Mouse (Mus musculus): Measurements from ENCODE around the gene Izumo1r. TPM values are rescaled to one million over a fixed set of nuclear protein-coding genes. Genes with fewer than 3 reads are reported as not detected.
A peak's percentile ranks its signal among the peaks of the same experiment; 100 is the strongest.

The Izumo1r gene
- polyA plus RNA-seq, 1 experiment from 2014 or later = 0.15 TPM

DNA sequence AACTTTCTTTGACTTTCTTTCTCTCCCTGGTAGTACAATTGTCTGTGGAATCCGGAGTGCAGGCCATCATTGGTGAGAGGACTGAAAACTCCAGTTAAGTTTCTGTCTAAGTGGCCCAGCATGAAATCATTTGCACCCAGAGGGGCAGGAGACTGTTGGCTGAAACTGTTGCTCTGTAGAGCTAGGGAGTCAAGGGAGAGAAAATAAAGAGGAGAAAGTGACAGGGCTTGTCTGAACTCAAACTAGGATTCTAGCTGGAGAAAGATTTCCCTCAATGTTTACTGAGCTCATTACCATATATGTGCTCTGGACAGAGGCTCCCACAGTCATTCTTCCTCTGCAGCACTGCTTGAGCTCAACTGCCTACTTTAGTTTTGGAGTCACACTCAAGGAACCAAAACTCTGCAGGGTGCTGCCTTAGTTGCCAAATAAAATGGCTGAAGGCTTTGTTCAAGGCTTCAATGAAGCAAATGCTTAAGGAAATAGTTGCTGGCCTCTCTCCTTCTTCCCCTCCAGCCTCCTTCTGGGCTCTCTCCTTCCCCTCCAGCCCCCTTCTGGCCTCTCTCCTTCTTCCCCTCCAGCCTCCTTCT is 18.3 kb upstream of the Izumo1r start:
- 34% methylated on average over 1 of the region's 1 CpGs for WGBS
- no peak overlapping the region for H3K4me3 ChIP-seq
- peaks cover 11% of the 10 kb centered on the region; the same call in 1 of the 2 replicates for H3K4me1 ChIP-seq
- H3K27me3 ChIP-seq (replicated peaks; ENCODE audit: low read depth, poor library complexity, severe bottlenecking) = no peaks in the 10 kb centered on the region
- H3K27ac ChIP-seq (replicated peaks) = no peak overlapping the region
- no peaks in the 10 kb centered on the region for H3K9me3 ChIP-seq
- H3K36me3 ChIP-seq (replicated peaks) = no peaks in the 10 kb centered on the region
- DNase-seq (ENCODE audit: low spot score) = no peak

DNA sequence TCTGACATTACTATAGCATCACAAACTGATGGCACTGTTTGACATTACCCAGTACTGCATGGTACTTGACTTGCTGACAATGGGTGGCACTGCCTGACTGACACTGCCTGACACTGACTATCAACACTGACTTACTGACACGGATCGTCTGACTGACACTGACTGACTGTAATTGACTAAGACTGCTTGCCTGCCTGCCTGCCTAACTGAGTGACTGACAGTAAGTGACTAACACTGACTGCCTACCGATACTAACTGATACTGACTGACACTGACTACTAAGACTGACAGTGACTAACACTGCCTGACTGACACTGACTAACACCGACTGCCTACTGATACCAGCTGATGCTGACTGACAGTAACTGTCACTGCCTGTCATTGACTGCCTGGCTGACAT is 17.5 kb upstream of the Izumo1r start:
- Histone ChIP-seq H3K27ac (replicated peaks) (no peak overlapping the region), H3K36me3 (replicated peaks) (no peaks in the 10 kb centered on the region), H3K4me3 (no peak overlapping the region), H3K27me3 (replicated peaks; ENCODE audit: low read depth, poor library complexity, severe bottlenecking) (no peaks in the 10 kb centered on the region), H3K4me1 (peaks cover 4% of the 10 kb centered on the region; the same call in 1 of the 2 replicates), H3K9me3 (no peaks in the 10 kb centered on the region)
- DNase-seq (ENCODE audit: low spot score) = no peak
- 57% methylated on average over 4 of the region's 4 CpGs for WGBS

DNA sequence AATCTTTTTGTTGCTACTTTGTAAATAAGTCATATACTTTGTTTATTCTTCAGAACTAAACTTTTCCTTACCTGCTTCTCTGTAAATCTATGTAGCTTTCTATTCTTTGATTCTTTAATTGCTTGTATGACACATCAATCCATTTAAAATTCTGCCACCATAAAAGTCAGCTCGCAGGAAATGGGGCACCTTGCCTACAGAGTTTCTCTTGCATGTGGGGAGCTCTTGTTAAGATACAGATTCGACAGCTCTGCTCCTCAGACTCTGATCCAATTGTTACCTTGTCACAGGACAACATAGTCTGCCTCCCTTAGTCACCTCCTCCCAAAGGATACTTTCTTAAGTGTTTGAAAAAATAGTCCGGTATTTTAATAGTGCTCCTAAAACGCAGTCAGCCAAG is 16.9 kb upstream of the Izumo1r start:
- no peaks in the 10 kb centered on the region for H3K9me3 ChIP-seq
- no peak overlapping the region for H3K27ac ChIP-seq (replicated peaks)
- 81% methylated on average over 4 of the region's 4 CpGs for WGBS
- DNase-seq (ENCODE audit: low spot score) = no peak
- no peak overlapping the region for H3K4me3 ChIP-seq
- no peaks in the 10 kb centered on the region for H3K27me3 ChIP-seq (replicated peaks; ENCODE audit: low read depth, poor library complexity, severe bottlenecking)
- H3K4me1 ChIP-seq = peaks cover 3% of the 10 kb centered on the region; the same call in 1 of the 2 replicates
- H3K36me3 ChIP-seq (replicated peaks) = no peaks in the 10 kb centered on the region

DNA sequence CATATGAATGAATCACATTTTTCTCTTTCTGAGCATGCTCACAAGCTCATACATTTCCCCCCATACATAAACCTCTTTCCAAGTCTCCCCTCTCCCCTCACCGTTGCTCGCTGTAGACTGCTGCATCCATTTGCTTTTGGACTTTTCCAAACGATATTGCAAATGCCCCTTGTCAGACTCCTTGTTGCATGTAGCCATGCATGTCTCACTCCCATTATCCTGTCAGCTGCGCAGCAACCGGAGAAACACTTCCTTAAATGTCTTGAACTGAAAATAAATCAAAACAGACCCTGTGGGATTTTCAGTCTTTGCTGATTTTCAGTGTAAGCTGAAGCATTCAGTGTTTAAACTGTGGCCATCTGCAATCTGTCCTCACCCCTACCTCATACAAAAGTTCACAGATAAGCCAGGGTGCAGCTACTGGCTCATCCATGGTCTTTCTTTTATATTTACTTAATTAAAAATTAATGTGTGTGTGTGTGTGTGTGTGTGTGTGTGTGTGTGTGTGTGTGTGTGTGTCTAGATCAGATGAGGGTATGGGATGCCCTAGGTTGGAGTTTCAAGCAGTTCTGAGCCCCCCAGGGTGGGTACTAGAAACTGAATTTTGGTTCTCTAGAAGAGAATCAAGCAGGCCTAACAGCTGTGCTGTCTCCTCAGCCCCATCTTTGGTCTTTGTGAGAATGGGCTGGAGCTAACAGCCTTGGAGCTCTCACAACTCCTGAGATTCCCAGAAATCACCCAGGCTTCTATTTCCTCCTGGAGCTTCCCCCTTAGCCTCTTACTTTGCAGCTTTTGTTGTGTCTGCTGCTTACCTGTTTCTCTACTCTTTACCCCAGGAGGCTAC is 15.3 kb upstream of the Izumo1r start:
- no peaks in the 10 kb centered on the region for H3K36me3 ChIP-seq (replicated peaks)
- no peak overlapping the region; the same call in 1 of the 2 replicates for H3K27ac ChIP-seq (replicated peaks)
- no peak for DNase-seq (ENCODE audit: low spot score)
- H3K4me3 ChIP-seq = no peak overlapping the region
- peaks cover 3% of the 10 kb centered on the region; the same call in 1 of the 2 replicates for H3K4me1 ChIP-seq
- H3K9me3 ChIP-seq = no peaks in the 10 kb centered on the region
- 76% methylated on average over 5 of the region's 5 CpGs for WGBS
- H3K27me3 ChIP-seq (replicated peaks; ENCODE audit: low read depth, poor library complexity, severe bottlenecking) = no peaks in the 10 kb centered on the region

DNA sequence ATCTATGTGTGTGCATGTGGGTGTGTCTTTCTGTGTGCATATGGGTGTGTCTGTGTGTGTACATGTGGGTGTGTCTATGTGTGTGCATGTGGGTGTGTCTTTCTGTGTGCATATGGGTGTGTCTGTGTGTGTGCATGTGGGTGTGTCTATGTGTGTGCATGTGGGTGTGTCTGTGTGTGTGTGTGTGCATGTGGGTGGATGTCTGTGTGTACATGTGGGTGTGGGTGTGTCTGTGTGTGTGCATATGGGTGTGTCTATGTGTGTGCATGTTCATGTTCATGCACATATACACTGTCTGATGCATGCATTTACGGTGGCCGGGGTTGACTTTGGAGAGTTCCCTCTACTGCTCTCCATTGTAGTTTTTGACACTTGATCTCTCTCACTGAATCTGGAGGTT is 13.9 kb upstream of the Izumo1r start:
- no peaks in the 10 kb centered on the region for H3K27me3 ChIP-seq (replicated peaks; ENCODE audit: low read depth, poor library complexity, severe bottlenecking)
- H3K36me3 ChIP-seq (replicated peaks) = no peaks in the 10 kb centered on the region
- no peaks in the 10 kb centered on the region for H3K9me3 ChIP-seq
- WGBS = 92% methylated on average over 2 of the region's 2 CpGs
- no peak overlapping the region for H3K27ac ChIP-seq (replicated peaks)
- DNase-seq (ENCODE audit: low spot score) = no peak
- peaks cover 3% of the 10 kb centered on the region; the same call in 1 of the 2 replicates for H3K4me1 ChIP-seq
- H3K4me3 ChIP-seq = no peak overlapping the region

- Histone ChIP-seq H3K4me1 (peaks cover 11% of the 10 kb centered on the region), H3K4me3 (no peak overlapping the region), H3K27ac (replicated peaks) (no peak overlapping the region), H3K27me3 (replicated peaks; ENCODE audit: low read depth, poor library complexity, severe bottlenecking) (no peaks in the 10 kb centered on the region), H3K9me3 (no peaks in the 10 kb centered on the region), H3K36me3 (replicated peaks) (no peaks in the 10 kb centered on the region)
- no peak for DNase-seq (ENCODE audit: low spot score)
- 87% methylated on average over 2 of the region's 2 CpGs for WGBS
Observed at GRCm38 (mm10) chr9:14912037-14912436, 8.3 kb upstream of the Izumo1r start.

DNA sequence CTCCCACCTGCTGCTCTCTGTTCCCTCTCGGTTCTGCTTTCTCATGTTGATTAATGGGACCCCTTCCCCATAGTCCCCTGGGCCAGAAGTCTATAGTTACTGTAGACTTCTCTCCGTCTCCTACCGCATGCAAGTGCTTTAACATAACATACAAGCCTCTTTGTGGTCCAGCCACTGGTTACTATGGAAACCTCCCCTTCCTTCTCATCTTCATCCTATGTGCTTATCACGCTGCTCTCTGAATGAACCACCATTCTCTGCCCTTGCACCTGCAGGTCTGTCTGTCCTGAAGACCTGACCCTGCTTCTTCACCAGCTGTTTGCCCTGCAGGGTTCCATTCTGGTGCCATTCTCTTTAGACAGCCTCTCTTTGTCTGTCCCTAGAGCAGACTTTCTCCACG is 6.2 kb upstream of the Izumo1r start:
- Histone ChIP-seq H3K36me3 (replicated peaks) (no peaks in the 10 kb centered on the region), H3K9me3 (no peaks in the 10 kb centered on the region), H3K27me3 (replicated peaks; ENCODE audit: low read depth, poor library complexity, severe bottlenecking) (no peaks in the 10 kb centered on the region), H3K4me3 (no peak overlapping the region), H3K4me1 (peaks cover 21% of the 10 kb centered on the region), H3K27ac (replicated peaks) (no peak overlapping the region)
- no peak for DNase-seq (ENCODE audit: low spot score)
- WGBS = 46% methylated on average over 5 of the region's 5 CpGs

GRCm38 (mm10) chr9:14907816-14908415 is 4.2 kb upstream of the Izumo1r start:
- DNase-seq (ENCODE audit: low spot score) = no peak
- H3K4me1 ChIP-seq = peaks cover 41% of the 10 kb centered on the region
- 65% methylated on average over 7 of the region's 7 CpGs for WGBS

DNA sequence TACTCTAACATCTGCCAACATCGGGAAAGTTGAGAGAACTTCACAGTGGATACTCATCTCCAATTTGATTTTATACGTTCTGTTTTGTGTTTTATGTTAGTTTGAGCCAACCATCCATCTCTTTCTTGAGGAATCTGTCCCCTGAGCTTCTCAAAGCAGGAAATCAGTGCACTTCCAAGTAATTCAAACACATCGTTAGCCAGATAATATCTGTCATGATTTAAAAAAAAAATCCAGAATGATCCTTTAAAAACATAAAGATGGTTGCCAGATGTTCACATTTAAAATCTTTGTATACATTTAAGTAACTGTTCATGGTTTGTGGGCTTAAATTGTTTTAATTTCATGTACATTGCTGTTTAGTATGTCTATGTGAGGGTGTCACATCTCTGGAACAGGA is 2.2 kb upstream of the Izumo1r start:
- Histone ChIP-seq H3K36me3 (replicated peaks) (no peaks in the 10 kb centered on the region), H3K27ac (replicated peaks) (no peak overlapping the region)
- DNase-seq (ENCODE audit: low spot score) = no peak

More at GRCm38 (mm10) chr9:14907816-14908415, 4.2 kb upstream of the Izumo1r start:
- H3K36me3 ChIP-seq (replicated peaks) = no peaks in the 10 kb centered on the region
- H3K4me3 ChIP-seq = no peak overlapping the region
- no peaks in the 10 kb centered on the region for H3K27me3 ChIP-seq (replicated peaks; ENCODE audit: low read depth, poor library complexity, severe bottlenecking)
- H3K27ac ChIP-seq (replicated peaks) = peak overlapping the region; percentile 21; the same call in 1 of the 2 replicates
- H3K9me3 ChIP-seq = no peaks in the 10 kb centered on the region

GRCm38 (mm10) chr9:14904741-14905475 is 1.2 kb upstream of the Izumo1r start:
- Histone ChIP-seq H3K4me1 (peaks cover 52% of the 10 kb centered on the region), H3K4me3 (no peak overlapping the region), H3K27me3 (replicated peaks; ENCODE audit: low read depth, poor library complexity, severe bottlenecking) (no peaks in the 10 kb centered on the region), H3K9me3 (no peaks in the 10 kb centered on the region), H3K36me3 (replicated peaks) (no peaks in the 10 kb centered on the region), H3K27ac (replicated peaks) (no peak overlapping the region)
- peak; percentile 45 for DNase-seq (ENCODE audit: low spot score)
- WGBS = 41% methylated on average over 9 of the region's 9 CpGs

More for the DNA sequence above, 2.2 kb upstream of the Izumo1r start:
- 66% methylated on average over 3 of the region's 3 CpGs for WGBS
- Histone ChIP-seq H3K27me3 (replicated peaks; ENCODE audit: low read depth, poor library complexity, severe bottlenecking) (no peaks in the 10 kb centered on the region), H3K9me3 (no peaks in the 10 kb centered on the region), H3K4me1 (peaks cover 52% of the 10 kb centered on the region), H3K4me3 (no peak overlapping the region)

GRCm38 (mm10) chr9:14903006-14903405 is 743 bp downstream of the Izumo1r start:
- H3K27ac ChIP-seq (replicated peaks) = peak overlapping the region; percentile 35; the same call in 1 of the 2 replicates
- no peaks in the 10 kb centered on the region for H3K36me3 ChIP-seq (replicated peaks)
- H3K4me3 ChIP-seq = no peak overlapping the region
- H3K4me1 ChIP-seq = peaks cover 48% of the 10 kb centered on the region
- WGBS = 90% methylated on average over 3 of the region's 3 CpGs
- H3K27me3 ChIP-seq (replicated peaks; ENCODE audit: low read depth, poor library complexity, severe bottlenecking) = no peaks in the 10 kb centered on the region
- DNase-seq (ENCODE audit: low spot score) = no peak
- no peaks in the 10 kb centered on the region for H3K9me3 ChIP-seq

DNA sequence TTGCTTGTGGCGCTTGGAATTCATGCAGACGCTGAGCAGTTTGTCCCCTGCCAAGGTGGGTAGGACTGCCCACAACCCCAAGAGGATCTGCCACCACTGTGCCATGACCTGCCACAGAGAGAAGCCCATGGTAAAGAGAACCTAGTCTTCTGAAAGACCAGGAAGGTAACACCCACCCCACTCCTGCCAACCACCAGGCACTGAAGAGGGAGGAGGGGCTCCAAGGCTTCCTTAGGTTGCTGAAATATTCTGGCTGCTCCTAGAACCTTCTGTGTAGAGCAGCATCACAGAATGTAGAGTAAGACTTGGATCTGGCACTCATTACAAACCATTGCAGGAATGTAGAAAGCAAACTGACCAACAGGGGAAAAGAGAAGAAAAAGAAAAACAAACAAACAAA is 1.3 kb downstream of the Izumo1r start:
- no peak for DNase-seq (ENCODE audit: low spot score)
- WGBS = 95% methylated on average over 2 of the region's 2 CpGs
- H3K27me3 ChIP-seq (replicated peaks; ENCODE audit: low read depth, poor library complexity, severe bottlenecking) = no peaks in the 10 kb centered on the region
- H3K4me1 ChIP-seq = peaks cover 45% of the 10 kb centered on the region
- no peak overlapping the region for H3K27ac ChIP-seq (replicated peaks)
- no peak overlapping the region for H3K4me3 ChIP-seq
- H3K9me3 ChIP-seq = no peaks in the 10 kb centered on the region
- H3K36me3 ChIP-seq (replicated peaks) = no peaks in the 10 kb centered on the region
